Mouse (Mus musculus): ENCODE data around the gene Hspb9. TPM values are rescaled to one million over a fixed set of nuclear protein-coding genes. Genes with fewer than 3 reads are reported as not detected.

The Hspb9 gene
- polyA plus RNA-seq, 1 experiment from 2014 or later: not detected

DNA sequence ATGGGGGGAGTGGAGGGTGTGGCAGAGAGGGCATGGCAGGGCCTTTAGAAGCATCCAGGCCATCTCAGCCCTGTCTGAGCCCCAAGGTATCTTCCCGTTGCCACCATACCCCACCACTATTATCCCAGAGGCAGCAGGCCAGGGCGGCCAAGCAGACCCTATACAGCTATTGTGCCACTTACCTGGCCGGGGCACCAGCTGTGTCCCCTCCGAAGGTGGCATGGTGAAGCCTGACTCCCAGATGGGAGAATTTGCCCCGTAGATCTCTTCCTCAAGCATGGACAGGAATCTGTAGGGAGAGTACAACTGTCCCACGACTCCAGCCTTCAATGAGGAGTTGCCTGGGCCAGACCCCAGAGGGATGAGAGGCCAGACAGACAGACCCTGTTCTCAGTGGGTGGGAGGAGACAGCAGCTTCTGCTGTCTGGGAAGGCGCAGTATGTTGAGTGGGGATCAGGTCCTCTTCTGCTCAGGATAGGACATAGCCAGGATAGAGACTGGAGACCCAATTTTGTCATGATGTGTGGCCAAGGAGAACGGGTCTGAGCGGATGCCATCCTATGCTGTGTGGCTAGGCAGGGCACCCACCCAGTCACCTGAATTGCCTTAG is 4.3 kb upstream of the Hspb9 start:
- no peak overlapping the region for H3K9ac ChIP-seq
- ATAC-seq (ENCODE audit: insufficient read depth, low FRiP score, low read depth): no peak
- no peaks in the 10 kb centered on the region for H3K27me3 ChIP-seq (replicated peaks)
- H3K4me2 ChIP-seq: no peak overlapping the region
- no peak overlapping the region for H3K4me3 ChIP-seq (replicated peaks)
- peaks cover 29% of the 10 kb centered on the region for H3K4me1 ChIP-seq
- peaks cover 50% of the 10 kb centered on the region for H3K36me3 ChIP-seq
- WGBS: 90% methylated on average over 9 of the region's 9 CpGs
- no peaks in the 10 kb centered on the region for H3K9me3 ChIP-seq
- H3K27ac ChIP-seq: no peak overlapping the region

DNA sequence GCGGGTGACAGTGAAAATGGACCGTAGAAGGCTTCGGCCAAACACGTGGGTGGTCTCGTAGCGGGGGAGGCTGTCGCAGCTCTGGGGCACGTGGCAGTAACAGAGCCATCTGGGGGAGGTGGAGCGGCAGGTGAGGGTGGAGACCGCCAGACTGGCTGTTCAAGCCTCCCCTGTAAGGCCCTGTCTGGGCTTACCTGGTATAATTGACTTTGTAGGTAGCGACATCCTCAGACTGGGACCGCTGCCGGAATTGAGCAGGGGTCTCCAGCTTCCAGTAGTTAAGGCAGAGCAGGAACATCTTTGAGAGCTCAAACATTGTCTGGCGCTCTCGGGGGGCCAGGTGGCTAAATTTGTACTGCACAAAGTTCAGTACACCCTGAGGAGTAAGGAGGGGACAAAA is 3.1 kb upstream of the Hspb9 start:
- Histone ChIP-seq H3K27me3 (replicated peaks) (no peaks in the 10 kb centered on the region), H3K27ac (no peak overlapping the region), H3K36me3 (peaks cover 45% of the 10 kb centered on the region), H3K9me3 (no peaks in the 10 kb centered on the region), H3K9ac (no peak overlapping the region), H3K4me1 (peaks cover 29% of the 10 kb centered on the region), H3K4me3 (replicated peaks) (no peak overlapping the region), H3K4me2 (no peak overlapping the region)
- ATAC-seq (ENCODE audit: insufficient read depth, low FRiP score, low read depth): no peak
- 88% methylated on average over 15 of the region's 15 CpGs for WGBS

- H3K4me3 ChIP-seq (replicated peaks): no peak overlapping the region
- peak overlapping the region; percentile 80; the same call in 1 of the 2 replicates for H3K4me2 ChIP-seq
- H3K9ac ChIP-seq: no peak overlapping the region
- no peak for ATAC-seq (ENCODE audit: insufficient read depth, low FRiP score, low read depth)
- peaks cover 42% of the 10 kb centered on the region for H3K36me3 ChIP-seq
- H3K9me3 ChIP-seq: no peaks in the 10 kb centered on the region
- H3K27me3 ChIP-seq (replicated peaks): no peaks in the 10 kb centered on the region
- H3K27ac ChIP-seq: no peak overlapping the region
- 77% methylated on average over 4 of the region's 4 CpGs for WGBS
- H3K4me1 ChIP-seq: peaks cover 29% of the 10 kb centered on the region
These were observed 2.7 kb upstream of the Hspb9 start for GRCm38 (mm10) chr11:100710977-100711376.

DNA sequence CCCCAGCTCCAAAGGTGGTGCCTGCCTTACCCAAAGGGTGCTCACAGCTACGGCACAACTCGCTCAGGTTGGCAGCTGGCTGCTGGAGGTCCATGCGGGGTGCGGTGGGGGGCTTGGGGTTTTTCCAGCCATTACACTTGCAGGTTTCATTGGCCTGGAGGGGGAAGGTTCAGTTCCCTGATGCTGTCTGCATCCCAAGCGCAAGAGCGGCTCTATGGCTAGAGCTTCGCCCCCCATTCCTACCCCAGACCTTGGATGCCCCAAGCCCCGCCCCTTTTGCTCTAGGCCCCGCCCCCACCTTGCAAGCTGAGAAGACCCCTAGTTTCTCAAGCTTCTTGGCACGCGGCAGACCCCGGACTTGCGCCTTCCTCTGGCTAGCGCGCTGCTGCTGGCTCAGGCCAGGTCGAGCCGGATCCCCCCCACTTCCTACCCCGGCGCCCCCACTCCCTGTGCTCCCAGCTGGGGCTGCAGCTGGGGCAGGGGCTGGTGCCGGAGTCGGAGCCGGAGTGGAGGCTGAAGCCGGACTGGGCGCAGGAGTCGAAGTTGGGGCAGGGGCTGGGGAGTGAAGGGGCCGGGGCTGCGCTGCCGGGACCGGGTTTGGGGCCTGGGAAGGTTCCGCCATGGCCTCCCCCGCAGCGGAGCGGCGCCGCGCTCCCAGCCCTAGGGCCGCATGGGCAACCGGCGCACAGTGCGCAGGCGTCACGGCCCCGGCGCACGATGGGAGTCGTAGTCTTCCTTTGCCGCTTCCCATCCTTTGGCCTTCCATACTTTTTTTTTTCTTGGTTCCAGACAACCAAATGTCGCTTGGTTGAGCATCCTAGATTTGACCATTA is 1.7 kb upstream of the Hspb9 start, which contains the start of gene Kat2a:
TSS of gene Kat2a (minus strand) at position 683 of the 833 bp plus-strand sequence.
- Histone ChIP-seq H3K4me2 (peak within 1 kb of the TSS; percentile 80), H3K27me3 (replicated peaks) (no peaks in the 10 kb centered on the region), H3K4me3 (replicated peaks) (peak within 1 kb of the TSS; percentile 99), H3K9me3 (no peaks in the 10 kb centered on the region), H3K36me3 (peaks cover 41% of the 10 kb centered on the region), H3K4me1 (peaks cover 29% of the 10 kb centered on the region), H3K9ac (peak within 1 kb of the TSS; percentile 98), H3K27ac (peak within 1 kb of the TSS; percentile 78)
- 3% methylated on average over 41 of the region's 48 CpGs for WGBS
- ATAC-seq (ENCODE audit: insufficient read depth, low FRiP score, low read depth): peak; percentile 81

GRCm38 (mm10) chr11:100713174-100713573 is 476 bp upstream of the Hspb9 start:
- H3K4me3 ChIP-seq (replicated peaks): peak overlapping the region; percentile 30; the same call in 1 of the 2 replicates
- WGBS: 75% methylated on average over 4 of the region's 4 CpGs
- no peak overlapping the region for H3K9ac ChIP-seq
- ATAC-seq (ENCODE audit: insufficient read depth, low FRiP score, low read depth): no peak
- no peaks in the 10 kb centered on the region for H3K27me3 ChIP-seq (replicated peaks)
- H3K4me2 ChIP-seq: peak overlapping the region; percentile 57
- H3K27ac ChIP-seq: peak overlapping the region; percentile 70
- H3K9me3 ChIP-seq: no peaks in the 10 kb centered on the region
- peaks cover 33% of the 10 kb centered on the region for H3K36me3 ChIP-seq
- peaks cover 29% of the 10 kb centered on the region for H3K4me1 ChIP-seq

DNA sequence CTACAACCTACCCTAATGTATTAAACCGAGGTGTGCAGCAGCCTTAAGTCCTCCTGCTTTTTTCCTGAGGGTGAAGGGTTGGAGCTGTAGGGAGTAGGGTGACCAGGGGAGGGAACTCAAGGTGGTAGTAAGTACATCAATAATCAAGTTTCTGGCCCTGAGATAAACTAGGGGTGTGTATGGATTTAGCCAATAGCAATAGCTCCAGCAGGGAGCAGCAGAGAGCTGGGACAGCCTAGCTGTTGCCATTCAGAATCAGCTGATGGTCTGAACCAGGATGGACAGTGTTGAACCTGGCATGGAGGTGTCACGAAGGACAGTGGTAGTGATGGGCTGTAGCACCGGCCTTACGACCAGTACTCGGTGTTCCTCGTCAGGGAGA is 875 bp downstream of the Hspb9 start:
- WGBS: 47% methylated on average over 6 of the region's 6 CpGs
- Histone ChIP-seq H3K9me3 (no peaks in the 10 kb centered on the region), H3K9ac (no peak overlapping the region), H3K27me3 (replicated peaks) (no peaks in the 10 kb centered on the region), H3K36me3 (peaks cover 24% of the 10 kb centered on the region), H3K4me1 (peaks cover 29% of the 10 kb centered on the region), H3K27ac (0 out of 2 replicates have a peak overlapping the region, but pooled peaks have one; percentile 70), H3K4me2 (peak overlapping the region; percentile 57), H3K4me3 (replicated peaks) (peak overlapping the region; percentile 30)
- no peak for ATAC-seq (ENCODE audit: insufficient read depth, low FRiP score, low read depth)

DNA sequence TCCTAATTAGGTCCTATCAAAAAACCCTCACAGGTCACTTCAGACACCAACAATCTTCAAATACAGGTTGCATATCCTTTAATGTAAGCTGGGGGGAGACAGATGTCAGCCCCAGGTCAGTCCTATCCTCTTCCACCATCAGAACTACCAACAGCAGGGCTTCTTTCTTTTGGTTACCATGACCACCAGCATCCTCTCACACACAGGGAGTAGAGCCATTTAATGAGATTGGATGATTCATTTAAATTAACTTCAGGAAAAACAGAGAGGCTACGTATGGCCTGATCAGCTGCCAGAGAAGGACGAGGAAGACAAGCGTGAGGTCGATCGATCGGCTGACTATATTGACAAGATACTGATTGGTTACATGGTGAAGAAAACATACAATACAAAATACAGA is 1.3 kb downstream of the Hspb9 start:
- Histone ChIP-seq H3K9ac (no peak overlapping the region), H3K27ac (no peak overlapping the region), H3K4me3 (replicated peaks) (no peak overlapping the region), H3K9me3 (no peaks in the 10 kb centered on the region), H3K27me3 (replicated peaks) (no peaks in the 10 kb centered on the region), H3K4me2 (no peak overlapping the region), H3K4me1 (peaks cover 29% of the 10 kb centered on the region), H3K36me3 (peaks cover 23% of the 10 kb centered on the region)
- 87% methylated on average over 6 of the region's 6 CpGs for WGBS
- ATAC-seq (ENCODE audit: insufficient read depth, low FRiP score, low read depth): no peak

- Histone ChIP-seq H3K9me3 (no peaks in the 10 kb centered on the region), H3K27me3 (replicated peaks) (no peaks in the 10 kb centered on the region), H3K27ac (no peak overlapping the region), H3K9ac (no peak overlapping the region), H3K4me2 (no peak overlapping the region), H3K36me3 (peaks cover 18% of the 10 kb centered on the region), H3K4me3 (replicated peaks) (no peak overlapping the region), H3K4me1 (peaks cover 26% of the 10 kb centered on the region)
- WGBS: 85% methylated on average over 3 of the region's 3 CpGs
- no peak for ATAC-seq (ENCODE audit: insufficient read depth, low FRiP score, low read depth)
These were observed 3.0 kb downstream of the Hspb9 start for GRCm38 (mm10) chr11:100716649-100717048.

GRCm38 (mm10) chr11:100718462-100718861 is 4.8 kb downstream of the Hspb9 start:
- H3K4me1 ChIP-seq: peaks cover 29% of the 10 kb centered on the region
- peaks cover 18% of the 10 kb centered on the region for H3K36me3 ChIP-seq
- H3K4me3 ChIP-seq (replicated peaks): no peak overlapping the region
- ATAC-seq (ENCODE audit: insufficient read depth, low FRiP score, low read depth): no peak
- H3K27ac ChIP-seq: no peak overlapping the region
- 85% methylated on average over 7 of the region's 7 CpGs for WGBS
- H3K9me3 ChIP-seq: no peaks in the 10 kb centered on the region
- no peak overlapping the region for H3K4me2 ChIP-seq
- no peaks in the 10 kb centered on the region for H3K27me3 ChIP-seq (replicated peaks)
- H3K9ac ChIP-seq: no peak overlapping the region

DNA sequence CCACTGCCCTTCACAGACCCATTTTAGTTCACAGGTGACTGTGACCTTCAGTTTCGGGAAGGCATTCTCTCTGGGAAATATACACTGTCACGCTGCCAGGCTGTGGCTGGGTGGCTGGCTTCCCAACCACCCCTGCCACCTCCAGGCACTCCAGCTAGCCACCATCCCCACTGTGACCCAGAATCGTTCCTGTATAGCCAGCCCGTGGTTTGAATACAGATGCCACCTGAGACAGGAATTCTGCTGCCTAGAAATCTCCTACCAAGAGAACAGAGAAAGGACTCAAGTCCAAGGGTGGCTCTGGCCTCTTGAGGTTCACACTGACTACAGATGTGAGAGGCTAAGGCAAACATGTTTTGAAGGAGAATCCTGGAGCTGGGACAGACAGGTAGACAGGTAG is 5.2 kb downstream of the Hspb9 start:
- Histone ChIP-seq H3K36me3 (peaks cover 18% of the 10 kb centered on the region), H3K27ac (no peak overlapping the region), H3K27me3 (replicated peaks) (no peaks in the 10 kb centered on the region), H3K9me3 (no peaks in the 10 kb centered on the region), H3K4me1 (peaks cover 25% of the 10 kb centered on the region), H3K4me3 (replicated peaks) (no peak overlapping the region), H3K4me2 (no peak overlapping the region), H3K9ac (no peak overlapping the region)
- WGBS: 90% methylated on average over 4 of the region's 4 CpGs
- ATAC-seq (ENCODE audit: insufficient read depth, low FRiP score, low read depth): no peak

DNA sequence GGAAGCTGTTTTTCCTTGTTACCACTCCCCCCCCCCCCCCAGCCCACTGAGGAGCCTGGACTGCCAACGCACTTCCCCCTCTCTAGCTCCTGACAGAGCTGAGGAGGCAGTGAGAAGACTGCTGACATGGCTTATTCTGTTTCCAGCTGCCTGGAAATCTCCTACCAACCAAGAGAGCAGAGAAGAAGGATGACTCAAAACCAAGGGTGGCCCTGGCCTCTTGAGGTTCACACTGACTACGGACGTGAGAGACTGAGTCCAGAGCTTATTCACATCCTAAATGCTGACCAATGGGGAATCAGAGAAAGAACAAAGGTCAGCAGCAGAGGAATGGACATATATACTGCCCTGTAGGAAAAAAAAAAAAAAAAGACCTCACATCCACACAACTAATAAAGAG is 5.7 kb downstream of the Hspb9 start:
- no peaks in the 10 kb centered on the region for H3K9me3 ChIP-seq
- peak overlapping the region; percentile 18; the same call in 1 of the 2 replicates for H3K27ac ChIP-seq
- H3K4me1 ChIP-seq: peaks cover 21% of the 10 kb centered on the region
- peaks cover 18% of the 10 kb centered on the region for H3K36me3 ChIP-seq
- no peak overlapping the region for H3K4me2 ChIP-seq
- H3K4me3 ChIP-seq (replicated peaks): no peak overlapping the region
- no peak for ATAC-seq (ENCODE audit: insufficient read depth, low FRiP score, low read depth)
- 75% methylated on average over 3 of the region's 3 CpGs for WGBS
- H3K27me3 ChIP-seq (replicated peaks): no peaks in the 10 kb centered on the region
- H3K9ac ChIP-seq: no peak overlapping the region

DNA sequence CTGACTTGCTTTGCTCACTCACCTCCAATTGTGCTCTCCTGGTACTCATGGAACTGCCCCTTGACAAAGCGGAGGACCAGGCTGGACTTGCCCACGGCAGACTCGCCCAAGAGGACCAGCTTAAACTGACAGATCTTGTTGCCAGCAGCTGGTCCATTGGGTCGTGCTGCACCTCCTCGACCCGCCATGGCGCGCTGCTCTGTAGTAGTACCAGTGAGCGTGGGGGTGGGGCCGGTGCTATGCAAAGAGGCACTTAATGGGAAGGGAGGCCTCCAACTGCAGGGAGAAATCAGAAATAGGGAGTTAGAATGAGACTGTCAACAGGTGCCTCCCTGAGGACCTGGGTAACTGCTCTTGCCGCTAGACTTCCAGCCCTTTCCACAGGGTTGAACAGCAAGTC is 6.2 kb downstream of the Hspb9 start:
- ATAC-seq (ENCODE audit: insufficient read depth, low FRiP score, low read depth): no peak
- Histone ChIP-seq H3K9ac (no peak overlapping the region), H3K27ac (peak overlapping the region; percentile 18; the same call in 1 of the 2 replicates), H3K27me3 (replicated peaks) (no peaks in the 10 kb centered on the region), H3K4me3 (replicated peaks) (no peak overlapping the region), H3K4me1 (peaks cover 25% of the 10 kb centered on the region), H3K36me3 (peaks cover 18% of the 10 kb centered on the region), H3K9me3 (no peaks in the 10 kb centered on the region), H3K4me2 (no peak overlapping the region)
- 86% methylated on average over 11 of the region's 11 CpGs for WGBS

All from stomach, embryonic 15.5 days (tissue).